Mouse (Mus musculus) heart, adult 18-20 months (tissue): ENCODE measurements around the gene Nav2. TPM values are rescaled to one million over a fixed set of nuclear protein-coding genes. Genes with fewer than 3 reads are reported as not detected.
A peak's percentile ranks its signal among the peaks of the same experiment; 100 is the strongest.

ENCODE experiments used
- DNase-seq, 2 experiments: peaks; one replicate each; pipeline ENCODE4 v3.0.0; 2021 to 2022; ENCODE audit warnings: mixed read lengths in 1 of 2
- total RNA-seq, 2 experiments: library from RNA; stranded (reverse); gene quantifications; 2 replicates each; pipeline ENCODE4 v1.2.3; 2021

Nav2 gene
- total RNA-seq, 2 experiments from 2014 or later = 35.5 to 45.2 TPM

DNA sequence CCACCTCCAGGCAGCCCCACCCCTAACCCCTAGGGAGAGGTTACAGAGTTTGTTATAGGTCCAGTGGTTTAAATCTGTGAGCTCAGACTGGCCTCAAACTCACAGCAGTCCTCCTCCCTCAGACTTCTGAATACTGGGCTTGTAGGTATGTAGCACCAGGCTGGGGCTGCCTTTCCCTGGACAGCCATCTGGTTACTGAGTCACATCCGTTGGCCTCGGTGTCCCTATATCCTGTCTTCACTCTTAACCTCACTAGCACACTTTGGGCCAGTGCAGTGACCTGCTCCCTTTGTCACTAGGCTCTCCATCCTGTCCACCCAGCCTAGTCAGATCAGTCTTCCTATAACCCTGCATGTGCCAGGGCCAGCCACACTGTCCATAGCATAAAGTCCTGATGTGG lies 19.8 kb upstream of the Nav2 start:
- DNase-seq = no peak

DNA sequence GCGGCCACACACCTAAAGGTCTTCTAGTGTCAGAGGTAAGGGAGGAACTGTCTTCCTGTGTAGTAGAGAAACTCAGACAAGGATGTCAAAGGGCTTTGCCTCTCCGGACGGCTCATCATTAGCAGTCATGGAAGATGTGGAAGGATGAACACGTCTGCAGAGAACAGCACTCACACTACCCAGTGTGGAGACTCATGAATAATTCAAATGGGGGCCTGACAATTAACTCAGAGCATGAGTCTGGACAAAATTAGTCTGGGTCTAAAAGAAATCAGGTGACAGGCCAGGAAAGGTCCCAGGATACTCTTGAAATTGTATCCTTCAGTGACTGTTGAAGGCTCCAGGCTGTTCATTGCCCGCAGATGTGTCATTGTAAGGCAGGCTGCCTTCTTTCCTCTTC lies 17.5 kb upstream of the Nav2 start:
- no peak for DNase-seq

DNA sequence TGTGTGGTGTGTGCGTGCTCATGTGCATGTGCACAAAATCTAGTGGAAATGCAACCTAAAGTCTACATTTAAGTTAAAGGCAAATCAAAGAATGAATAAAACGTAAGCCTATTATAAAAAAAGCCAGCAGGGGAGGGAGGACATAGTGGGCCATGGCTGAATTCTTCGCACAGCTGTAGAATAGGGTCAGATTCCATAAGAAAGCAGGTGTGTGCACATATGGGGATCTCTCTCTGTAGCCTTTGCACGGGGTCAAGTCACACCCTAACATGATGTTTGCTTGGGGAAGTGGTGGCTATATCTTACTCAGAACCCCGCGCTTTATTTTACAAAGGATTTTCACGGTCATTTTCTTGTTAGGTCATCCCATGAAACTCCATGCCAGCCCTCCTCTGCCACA lies 15.4 kb upstream of the Nav2 start:
- no peak for DNase-seq

DNA sequence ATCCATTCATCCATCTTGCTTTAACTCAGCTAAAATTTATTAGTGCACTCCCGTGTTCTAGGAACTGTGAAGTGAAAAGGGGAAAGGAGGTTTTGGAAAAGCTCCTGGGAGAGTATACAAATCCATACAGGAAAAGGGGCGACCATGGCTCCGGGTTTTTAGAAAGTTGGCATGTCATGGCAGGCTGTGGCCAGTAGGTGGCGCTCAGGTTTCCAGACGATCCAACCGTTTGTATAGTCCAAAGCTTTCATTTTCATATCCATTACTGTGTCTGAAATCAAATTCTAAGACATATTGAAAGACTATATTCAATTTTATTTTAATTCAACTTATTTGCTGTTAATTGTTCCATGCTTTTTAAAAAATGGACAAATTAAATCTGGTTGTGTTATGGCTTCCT lies 14.4 kb upstream of the Nav2 start:
- DNase-seq = peak; percentile 42 to 86

DNA sequence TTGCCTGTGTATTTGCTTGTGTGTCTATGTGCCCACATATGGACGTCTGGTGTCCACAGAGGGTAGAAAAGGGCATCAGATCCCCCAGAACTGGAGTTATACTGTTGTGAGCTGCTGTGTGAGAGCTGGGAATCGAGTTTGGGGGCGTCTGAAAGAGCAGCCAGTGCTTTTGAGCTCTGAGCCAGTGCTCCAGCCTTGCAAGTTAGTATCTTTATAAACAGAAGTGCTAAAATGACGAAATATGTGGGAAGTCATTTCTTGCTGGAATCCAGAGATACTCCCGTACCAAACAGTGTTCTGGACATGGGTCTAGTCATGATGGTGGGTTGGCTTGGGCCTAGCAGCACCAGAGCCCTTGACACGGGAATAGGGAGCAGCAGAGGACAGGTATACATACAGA lies 13.8 kb upstream of the Nav2 start:
- no peak for DNase-seq

DNA sequence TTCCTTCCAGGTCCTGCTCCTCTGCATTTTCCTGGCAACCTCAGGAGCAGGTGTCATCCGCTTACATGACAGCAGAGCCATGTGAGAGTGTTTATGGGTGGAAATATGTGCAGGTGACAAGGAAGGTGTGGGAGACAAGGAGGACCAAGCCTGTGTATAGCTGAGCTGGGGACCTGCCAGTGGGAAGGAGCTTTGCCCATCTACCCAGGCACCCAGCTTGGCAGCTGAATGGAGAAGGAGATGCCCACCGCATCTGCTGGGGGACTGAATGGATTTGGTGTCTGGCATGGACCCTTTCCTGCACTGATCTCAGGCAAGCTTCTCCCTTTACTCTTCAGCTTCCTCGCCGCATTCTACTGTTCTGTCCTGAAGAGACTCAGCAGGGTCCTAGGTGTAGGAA lies 13.0 kb upstream of the Nav2 start:
- DNase-seq = no peak

DNA sequence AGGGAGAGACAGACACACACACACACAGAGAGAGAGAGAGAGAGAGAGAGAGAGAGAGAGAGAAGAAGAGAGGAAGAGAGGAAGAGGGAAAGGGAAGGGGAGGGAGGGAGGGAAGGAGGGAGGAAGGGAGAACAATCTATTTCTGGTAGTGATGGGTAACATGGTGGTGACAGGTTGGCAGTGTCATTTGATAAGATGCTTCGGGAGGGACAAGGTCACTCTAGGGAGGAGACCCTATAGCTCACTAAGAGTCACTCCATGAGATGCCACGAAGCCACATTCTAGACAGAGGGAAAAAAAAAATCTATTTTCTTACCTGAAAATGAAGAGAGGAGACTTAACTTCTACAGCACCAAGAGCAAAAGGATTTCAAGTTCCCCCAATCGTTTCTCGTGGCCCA lies 12.5 kb upstream of the Nav2 start:
- DNase-seq = peak in 1 of 2 experiments; percentile 22

DNA sequence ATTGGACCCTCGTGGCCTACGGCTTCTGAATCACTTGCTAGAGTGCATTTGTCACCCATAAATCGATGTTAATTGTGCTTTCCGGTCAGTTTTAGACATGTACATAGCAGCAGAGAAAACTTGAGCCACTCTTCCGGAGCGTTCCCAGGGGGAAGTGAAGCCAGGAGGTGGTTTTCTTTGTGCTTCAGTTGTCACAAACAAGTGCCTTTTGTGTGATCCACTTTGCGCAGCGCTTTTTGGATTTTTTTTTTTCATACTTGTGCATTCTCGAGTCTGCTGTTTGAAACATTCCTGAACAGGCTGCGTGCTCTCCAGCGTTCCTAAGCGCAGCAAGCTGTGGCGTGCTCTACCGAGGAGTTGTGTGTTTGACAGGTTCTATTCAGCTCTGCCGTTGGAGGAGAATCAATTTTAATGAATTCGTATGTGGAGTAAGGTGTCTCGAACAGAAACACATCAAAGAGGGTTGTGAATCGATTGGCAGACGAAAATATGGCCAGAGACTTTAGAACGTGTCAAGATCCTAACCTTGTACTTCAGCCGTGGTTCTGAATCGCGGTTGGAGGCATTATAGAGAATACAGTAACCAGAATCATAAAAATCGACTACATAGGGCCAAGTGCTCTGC lies 10.9 kb upstream of the Nav2 start:
- no peak for DNase-seq

DNA sequence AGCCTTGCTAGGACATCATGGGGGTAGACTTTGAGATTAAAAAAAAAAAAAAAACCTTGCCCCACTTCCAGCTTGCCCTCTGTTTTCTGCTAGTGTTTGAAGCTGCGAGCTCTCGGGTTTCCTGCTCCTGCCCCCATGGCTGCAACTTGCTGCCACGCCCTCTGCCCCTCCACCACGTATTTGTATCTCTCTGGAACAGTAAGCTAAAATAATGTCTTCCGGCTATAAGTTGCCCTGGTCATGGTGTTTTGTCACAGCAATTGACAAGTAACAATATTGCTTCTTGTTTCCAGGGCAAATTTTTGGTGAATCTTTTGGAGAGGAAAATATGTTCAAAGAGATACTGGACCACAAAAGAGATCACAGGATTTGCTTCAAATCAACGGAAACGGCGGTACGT lies 10.1 kb upstream of the Nav2 start:
- no peak for DNase-seq

DNA sequence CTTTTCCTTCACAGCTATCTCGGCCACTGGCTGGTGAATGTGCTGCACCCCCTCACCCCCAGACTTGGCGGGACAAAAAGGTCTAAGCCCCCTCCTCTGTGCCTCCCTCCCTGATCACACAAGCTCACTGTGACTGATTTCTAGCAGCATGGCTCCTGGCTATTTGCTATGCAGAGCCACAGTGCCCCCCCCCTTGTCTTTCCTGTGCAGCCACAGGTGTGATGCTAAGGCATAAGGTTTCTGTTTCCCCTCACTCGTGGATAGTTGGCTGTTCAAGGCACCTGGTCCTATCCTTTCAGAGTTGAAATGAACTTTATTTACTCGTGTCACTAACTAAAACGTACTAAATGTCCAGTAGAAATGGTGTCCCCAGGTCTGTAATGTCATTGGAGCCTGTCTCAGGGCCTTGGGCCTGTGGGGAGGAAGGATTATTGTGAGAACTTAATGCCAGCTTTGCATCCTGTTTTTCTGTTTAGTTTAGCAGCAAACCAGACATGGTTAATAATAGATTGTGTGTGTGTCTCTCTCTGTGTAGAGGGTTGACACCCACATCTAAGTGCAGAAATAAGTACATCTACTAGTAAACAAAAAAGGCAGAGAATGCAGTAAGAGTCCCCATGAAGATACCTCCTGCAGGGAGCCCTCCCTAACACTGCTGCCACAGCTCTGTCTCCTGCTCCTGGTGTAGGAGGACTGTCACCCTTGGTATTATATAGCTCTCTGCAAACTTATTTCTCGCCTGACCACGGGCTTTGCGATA lies 7.9 kb upstream of the Nav2 start:
- no peak for DNase-seq

DNA sequence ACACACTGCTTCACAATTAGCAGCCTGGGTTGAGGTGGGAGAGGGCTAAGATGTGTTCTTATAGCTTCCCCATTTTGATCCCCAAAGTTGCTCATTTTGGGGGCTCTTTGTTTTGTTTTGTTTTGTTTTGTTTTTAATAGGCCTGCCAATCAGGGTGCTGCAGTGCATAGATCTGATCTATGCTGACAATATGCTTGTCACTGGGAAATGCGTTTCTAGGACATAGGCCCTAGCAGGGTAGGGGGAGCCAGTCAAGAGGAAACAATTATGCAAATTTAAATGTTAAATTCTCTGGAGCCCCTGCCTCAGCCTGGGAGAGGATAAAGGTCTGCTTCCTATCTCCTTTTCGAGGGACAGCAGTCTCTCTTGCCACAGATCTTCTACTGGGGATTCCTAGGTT lies 6.1 kb upstream of the Nav2 start:
- DNase-seq = no peak

DNA sequence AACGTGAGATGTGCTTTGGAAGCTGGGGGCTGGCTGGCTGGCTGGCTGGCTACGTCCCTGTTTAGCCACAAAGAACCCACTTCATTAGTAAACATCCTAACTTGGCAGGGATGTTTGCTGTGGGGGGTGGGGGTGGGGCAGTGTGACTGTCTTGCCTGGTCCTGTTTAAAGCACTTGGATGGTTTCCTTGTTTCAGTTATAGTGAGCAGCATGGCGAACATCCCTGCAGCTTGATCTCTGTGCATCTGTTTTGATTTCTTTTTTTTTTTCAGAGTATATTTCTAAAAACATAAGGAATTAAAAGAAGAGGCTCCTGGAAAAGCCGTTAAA lies 791 bp downstream of the Nav2 start:
- DNase-seq = no peak

DNA sequence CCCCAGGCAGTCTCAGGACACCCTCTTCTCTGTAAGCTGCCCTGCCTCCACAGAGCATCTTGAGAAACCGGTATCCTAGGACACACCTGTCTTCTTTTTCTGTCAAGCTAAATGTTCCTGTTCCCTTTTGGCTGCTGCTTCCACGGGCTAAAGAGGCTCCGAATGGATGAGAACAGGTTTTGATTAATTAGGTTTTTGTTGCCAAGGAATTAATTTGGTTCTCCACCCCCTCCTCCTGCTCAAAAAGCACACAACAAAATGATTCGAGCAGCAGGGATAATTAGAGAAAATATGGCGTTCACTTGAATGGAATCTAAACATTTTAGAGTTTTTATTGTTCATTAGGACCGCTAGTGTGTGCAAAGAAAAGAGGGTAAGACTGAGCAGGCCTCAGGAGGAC lies 1.8 kb downstream of the Nav2 start:
- no peak for DNase-seq

DNA sequence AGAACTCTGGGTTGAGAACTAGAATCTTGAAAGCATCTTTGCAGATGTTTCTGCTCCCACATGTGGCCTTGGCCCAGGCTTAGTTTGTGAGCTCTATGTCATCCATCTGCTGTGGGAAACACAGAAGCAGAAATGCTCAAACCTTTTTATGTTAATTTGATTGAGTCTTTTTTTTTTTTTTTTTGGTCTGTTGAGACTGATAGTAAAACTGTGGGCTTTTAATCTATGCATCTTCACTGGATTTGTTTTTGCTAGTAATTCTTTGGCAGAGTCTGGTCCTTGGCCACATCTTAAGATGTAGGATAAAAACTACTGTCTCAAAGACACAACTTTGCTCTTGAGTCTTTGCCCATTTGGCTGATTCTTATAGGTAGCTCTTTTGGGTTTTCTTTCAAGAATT lies 2.6 kb downstream of the Nav2 start:
- no peak for DNase-seq

DNA sequence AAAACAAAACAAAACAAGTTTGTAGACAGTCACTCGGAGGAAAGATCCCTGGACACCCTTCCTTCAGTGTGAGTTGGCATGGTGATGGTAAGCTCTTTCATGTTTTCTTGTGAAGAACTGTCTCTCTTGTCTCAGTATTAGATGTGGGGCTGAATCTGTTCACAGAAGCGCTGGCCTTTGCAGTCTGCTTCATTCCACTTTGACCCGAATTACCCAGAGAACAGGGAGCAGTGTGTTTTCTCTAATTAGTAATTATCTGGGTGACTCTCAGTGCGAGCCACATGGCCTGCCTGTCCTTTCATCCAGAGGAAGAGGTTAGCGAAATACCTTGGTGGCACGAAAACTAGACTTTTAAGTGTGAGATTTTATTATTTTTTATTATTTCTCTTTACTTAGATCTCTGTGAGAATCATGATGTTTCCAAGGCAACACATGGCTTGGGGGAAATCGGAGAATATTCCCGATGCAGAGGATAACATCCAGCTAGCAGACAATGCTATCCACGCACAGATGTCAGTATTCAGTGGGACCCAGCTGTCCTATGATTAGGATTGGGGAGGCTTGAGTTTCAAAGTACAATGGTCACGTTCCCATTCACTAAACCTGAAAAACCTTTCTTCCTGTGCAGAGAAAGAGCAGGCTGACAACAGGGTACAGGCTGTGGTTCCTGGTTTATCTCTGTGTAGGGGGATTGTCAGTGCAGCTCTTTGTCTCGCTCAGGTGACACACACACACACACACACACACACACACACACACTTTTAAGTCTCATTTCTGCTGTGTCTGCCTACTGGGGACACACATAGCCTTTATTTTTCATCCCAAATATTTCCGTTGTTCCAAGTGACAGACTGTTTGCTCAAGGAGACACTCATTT lies 6.4 kb downstream of the Nav2 start:
- DNase-seq = no peak

DNA sequence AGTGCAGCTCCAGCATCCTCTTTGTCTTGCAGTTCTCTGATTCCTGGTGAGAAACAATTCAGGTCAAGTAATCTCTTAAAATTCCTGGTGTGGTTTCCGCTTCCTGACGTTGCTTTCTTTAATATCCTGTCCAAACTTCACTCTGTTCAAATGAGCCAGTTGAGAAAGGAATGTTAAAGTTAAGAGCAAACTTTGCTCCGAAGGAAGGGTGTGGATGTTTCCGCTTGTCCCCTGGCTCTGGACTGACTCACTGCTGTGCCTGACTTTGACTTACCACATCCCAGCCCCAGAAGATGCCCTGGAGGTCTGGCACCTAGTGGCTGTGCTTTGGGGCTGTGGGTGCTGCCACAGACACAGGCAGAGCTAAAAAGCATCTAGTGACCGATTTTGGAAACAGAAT lies 8.9 kb downstream of the Nav2 start:
- DNase-seq = peak in 1 of 2 experiments; percentile 22

DNA sequence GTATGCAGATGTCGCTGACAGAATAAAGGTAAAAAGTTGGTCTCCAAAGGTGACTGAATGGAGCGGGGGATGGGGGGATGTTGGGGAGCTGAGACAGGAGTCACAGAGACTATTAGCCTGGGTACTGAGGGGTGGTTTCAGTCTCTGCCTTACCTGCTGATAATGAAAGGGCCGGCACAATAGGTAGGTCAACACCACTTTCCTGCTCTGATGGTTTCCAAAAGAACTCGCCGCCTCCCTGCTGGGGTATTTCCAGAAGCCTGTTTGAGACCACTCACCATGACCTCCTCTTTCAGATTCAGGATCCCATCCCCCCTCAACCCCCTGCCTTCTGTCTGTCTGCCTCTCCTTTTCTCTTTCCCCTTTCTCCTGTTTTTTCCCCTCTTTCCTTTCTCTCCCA lies 9.5 kb downstream of the Nav2 start:
- no peak for DNase-seq

DNA sequence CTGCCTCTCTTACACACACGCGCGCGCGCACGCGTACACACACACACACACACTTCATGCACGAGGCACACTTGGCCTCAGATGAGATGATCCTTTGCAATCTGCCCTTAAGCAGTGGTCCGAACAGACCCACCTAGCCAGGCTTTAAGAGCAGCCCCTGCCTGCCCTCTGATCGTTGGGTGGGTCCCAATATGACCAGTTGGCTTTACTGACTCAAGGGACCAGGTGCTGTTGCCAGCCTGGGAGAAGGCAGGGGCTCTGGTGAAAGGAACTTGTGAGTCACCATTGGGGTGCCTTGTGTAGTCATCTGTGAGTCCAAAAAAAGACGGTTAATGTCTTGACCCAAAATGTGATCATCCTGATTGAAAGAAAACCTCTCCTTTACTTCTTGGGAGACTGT lies 9.9 kb downstream of the Nav2 start:
- DNase-seq = no peak

DNA sequence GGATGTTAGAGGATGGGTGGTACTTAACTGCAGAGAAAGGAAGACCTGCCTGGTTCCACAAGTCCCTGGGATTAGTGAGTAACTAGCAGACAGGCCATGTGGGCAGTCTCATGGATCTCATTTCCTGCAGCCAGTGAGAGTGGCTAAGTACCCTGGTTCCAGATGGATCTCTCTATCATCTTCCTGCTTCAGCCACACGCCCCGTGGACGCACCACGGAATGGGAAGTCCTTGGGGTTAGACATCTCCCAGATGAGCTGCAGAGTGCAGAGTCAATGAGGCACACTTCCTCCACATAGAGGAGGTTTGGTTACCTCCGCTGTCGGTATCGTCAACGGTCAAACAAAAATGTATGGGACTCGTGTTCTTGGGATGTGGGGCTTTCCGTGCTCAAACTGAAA lies 15.1 kb downstream of the Nav2 start:
- DNase-seq = no peak

DNA sequence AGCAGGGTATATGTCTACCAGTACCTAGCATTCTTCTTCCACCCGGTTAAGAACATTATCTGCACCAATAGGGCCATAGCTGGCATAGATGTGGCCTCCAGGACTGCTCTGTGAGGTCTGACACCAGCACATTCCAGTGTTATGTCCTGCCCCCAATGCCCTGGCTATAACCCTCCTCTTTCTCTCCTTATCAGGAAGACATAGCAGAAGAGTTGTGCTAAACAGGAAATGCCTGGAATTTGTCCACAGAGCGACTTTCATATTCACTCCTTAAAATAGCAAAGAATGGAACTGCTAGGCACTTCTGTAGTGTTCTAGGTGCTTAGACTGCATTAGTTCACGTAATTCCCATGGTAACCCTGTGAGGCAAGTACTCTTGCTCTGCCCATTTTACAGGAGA lies 16.7 kb downstream of the Nav2 start:
- no peak for DNase-seq

DNA sequence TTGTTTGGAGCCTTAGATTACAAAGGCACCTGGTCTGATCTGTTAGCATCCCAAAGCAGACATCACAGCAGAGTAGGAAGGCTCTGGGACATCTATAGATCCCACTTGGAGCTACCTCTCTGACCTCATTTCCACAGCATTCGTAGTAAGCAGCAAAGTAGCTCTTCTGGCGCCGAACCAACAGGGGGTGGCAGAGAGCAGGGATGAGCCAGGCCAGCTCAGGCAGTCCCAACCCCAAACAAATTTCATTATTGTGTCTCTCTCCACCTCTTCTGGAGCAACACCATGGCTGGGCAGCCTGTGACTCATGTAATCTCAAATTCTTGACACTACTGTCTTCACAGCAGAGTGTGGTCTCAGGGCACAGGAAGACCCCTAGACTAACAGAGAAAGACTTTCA lies 19.8 kb downstream of the Nav2 start:
- peak; percentile 34 to 69 for DNase-seq

DNA sequence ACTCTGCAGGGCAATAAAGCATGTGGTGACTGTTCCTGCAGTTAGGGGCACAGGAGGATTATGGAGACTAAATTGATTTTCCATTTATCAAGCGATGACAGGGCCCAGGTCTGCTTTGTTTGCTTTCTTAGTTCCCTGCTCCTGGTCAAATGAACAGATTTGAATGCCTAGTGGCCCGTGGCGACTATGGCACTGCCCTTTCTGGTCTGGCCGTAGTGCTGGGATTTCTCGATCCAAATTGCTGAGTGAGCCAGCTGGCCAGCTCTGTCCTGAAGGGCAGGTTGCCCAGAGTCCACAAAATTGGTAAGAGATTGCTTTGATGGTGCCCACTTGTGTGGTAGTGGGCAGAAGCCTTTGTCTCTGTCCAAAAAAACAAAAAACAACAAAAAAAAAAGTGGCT lies 21.9 kb downstream of the Nav2 start:
- peak in 1 of 2 experiments; percentile 21 for DNase-seq

DNA sequence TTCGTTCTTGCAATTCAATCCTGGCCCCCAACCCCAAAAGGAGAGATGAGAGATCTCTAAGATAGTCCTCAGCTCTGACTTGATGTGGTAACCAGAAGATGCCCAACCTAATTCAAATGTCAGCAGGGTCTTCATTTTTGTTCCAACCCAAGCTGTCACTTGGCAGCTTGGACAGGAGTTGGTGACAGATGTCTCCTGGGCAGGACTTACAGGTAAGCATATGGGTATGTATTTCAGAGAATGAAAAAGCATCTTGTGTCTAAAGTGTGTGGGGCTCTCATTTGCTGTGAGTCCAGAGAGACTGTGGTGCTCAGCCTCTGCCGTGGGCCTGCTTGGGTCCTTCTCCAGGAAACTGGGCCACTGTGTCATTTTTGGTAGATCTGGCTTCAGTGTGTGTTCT lies 23.6 kb downstream of the Nav2 start:
- no peak for DNase-seq

DNA sequence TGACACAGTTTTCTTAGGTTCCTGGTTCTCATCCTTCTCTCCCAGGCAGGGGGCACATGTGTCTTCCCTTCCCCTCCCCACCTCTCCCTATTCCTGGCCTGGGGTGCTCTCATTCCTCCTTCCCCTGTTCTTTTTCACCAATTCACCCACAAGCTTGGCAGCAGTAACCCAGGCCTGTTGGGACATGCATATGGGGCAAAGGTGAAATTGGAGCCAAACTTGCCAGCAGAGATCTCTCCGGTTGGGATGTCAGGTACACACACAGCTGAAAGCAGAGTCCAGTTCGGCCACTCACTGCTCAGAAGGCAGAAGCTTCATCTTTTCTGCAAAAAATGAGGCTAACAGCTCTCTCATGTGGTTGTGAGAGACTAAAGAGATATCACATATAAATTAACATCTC lies 26.3 kb downstream of the Nav2 start:
- DNase-seq = no peak
